Mouse (Mus musculus) activated CD4-positive, CD25-positive, alpha-beta regulatory T cell, adult 4 months (primary cell): ENCODE results near the gene Bicd1. TPM values are rescaled to one million over a fixed set of nuclear protein-coding genes. Genes with fewer than 3 reads are reported as not detected.

ENCODE experiments used
- ATAC-seq: one replicate; pipeline ENCODE4 v1.8.0; 2017
- polyA plus RNA-seq, 2 experiments: library from polyadenylated mRNA; unstranded; fragments of 100-300 nt; shearing (Covaris generic); gene quantifications; one replicate each; pipeline ENCODE4 v1.2.1; 2017

Gene Bicd1
- polyA plus RNA-seq, 2 experiments from 2014 or later, result 8.8 to 10.8 TPM

DNA sequence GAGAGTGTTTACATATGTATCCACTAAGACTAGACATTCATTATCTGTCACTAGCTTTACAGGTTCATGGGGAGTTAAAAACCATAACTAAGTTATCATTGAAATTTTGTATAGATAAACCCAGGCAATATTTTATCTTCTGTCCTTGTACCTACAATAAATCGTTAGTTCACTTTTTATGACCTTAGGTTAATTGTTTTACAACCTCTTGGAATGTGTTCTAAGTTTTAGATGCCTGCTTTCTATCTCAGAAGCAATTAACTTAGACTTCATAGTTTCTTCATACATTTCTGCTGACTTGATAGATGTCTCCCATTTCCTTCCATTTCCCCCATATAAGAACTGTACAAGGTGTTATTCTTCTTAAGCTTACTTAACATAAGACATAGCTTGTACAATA, 158.5 kb downstream of the Bicd1 start:
- no peak for ATAC-seq

DNA sequence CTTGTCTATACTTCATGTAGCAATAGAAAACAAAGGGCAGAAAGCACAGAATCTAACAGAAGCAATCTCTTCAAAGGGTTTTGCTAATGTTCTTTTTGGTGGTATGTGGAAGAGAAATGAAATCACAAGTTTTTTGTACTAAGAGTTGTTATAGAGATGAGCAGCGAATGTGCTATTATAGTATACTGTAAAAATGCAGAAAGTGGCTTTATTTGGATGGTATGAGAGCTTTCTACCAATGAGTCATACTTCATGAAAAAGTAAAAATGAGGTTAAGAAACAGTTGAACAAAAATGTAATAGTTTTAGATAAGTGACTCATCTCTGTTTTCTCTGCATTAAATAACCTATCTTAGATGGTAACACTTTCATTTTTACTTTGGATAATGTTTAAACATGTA, 165.6 kb downstream of the Bicd1 start:
- no peak for ATAC-seq

DNA sequence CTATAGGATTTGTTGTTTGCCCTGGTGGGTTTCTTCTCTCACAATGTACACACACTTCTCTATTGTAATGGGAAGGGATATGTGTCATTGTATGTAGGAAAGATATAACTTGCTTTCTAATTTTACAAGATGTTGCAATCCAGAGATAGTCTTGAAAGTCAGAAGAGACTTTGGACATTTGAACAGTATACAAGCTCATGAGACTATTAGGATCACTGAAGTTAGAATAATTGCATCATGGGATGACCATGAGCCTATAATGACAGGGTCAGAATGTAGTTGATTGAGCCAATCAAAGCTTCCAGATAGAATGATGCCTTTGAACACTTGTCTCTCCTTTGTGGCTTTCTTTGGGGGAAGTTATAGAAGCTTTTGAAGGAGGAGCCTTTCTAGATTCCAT, 171.4 kb downstream of the Bicd1 start:
- ATAC-seq, result no peak

DNA sequence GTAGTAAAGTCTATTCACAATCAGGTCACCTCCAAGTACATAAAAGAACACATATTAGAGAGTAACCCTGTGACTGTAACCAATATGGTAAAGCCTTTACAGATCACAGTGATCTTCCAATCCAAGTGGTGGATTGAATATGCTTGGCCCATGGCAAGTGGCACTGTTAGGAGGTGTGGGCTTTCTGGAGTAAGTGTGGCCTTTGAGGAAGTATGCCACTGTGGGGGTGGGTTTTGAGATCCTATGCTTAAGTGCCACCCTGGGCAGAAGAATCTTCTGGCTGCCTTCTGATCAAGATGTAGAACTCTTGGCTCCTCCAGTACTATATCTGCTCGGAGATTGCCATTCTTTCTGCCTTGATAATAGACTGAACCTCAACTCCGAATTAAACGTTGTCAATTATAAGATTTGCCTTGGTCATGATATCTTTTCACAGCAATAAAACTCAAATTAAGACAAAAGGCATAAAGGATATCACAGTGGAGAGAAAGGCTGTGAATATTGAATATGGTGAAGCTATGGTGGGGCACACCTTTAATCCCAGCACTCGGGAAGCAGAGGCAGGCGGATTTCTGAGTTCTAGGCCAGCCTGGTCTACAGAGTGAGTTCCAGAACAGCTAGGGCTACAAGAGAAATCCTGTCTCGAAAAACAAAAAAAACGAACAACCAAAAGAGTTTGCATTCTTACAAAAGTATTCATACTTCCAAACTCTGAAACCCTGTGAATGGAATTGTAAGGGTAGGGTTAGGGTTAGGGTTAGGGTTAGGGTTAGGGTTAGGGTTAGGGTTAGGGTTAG, 177.2 kb downstream of the Bicd1 start:
- no peak for ATAC-seq

Other genes with a start within 250 kb of the Bicd1 start
- gene Amn1, start 220.2 kb upstream of the Bicd1 start, polyA plus RNA-seq, result 10 to 100 TPM; 17.2 to 31.1 TPM
- 100 to 1,000 TPM; 186 to 274 TPM for gene Resf1, start 99.5 kb upstream of the Bicd1 start, polyA plus RNA-seq